Mouse (Mus musculus) liver, adult 2 months (tissue): Measurements from ENCODE around the gene Galnt3.

ENCODE experiments used
- CTCF ChIP-seq: fragments of 200-500 bp; IDR thresholded peaks from 2 replicates; pipeline ENCODE4 v1.5.1; 2011; ENCODE audit warnings: low read depth, low read length, control low read depth
- POLR2A ChIP-seq: fragments of 200-500 bp; IDR thresholded peaks from 2 replicates; pipeline ENCODE4 v1.6.1; 2011; ENCODE audit warnings: low read length, control low read depth; ENCODE audit not compliant: insufficient read depth; ENCODE audit errors: extremely low read depth

GRCm38 (mm10) chr2:66040611-66041010 is 84.2 kb downstream of the Galnt3 start:
- TF ChIP-seq CTCF (no peak), POLR2A (no peak)
